Mouse (Mus musculus) layer of hippocampus, adult 18-20 months (tissue): ENCODE data around the gene Urad. TPM values are rescaled to one million over a fixed set of nuclear protein-coding genes. Genes with fewer than 3 reads are reported as not detected.

Experiments
- DNase-seq, 2 experiments: peaks; one replicate each; pipeline ENCODE4 v3.0.0; 2022; ENCODE audit warnings: low spot score in 2 of 2
- long read RNA-seq: library from polyadenylated mRNA; stranded (forward); transcript quantifications from one replicate; pipeline ENCODE4 v2.0.0, GENCODE M21; 2021
- total RNA-seq, 2 experiments: library from RNA; stranded (reverse); gene quantifications; 2 replicates each; pipeline ENCODE4 v1.2.3; 2021

Gene Urad
- not detected for total RNA-seq
- long read RNA-seq = 0 reads

DNA sequence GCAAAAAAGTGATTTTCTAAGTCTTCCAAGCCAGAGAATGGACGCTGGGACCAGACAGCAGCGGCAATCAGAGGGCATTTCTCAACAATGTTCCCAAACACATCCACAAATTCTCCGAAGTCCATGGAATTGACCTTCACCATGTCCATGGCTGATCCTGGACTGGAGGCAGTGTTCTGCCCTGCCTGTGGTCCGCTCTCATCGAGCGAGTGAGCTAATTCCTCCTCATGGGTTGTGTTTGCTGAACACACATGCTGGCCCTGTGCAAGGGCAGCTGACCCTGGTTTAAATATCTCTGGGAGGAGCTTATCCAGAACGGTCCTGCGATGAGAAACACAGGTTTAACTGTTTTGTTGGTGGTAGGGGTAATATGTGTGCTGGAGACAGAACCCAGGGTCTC lies at the start of gene Urad:
Gene Urad (minus strand): TSS at position 258 of the 400 bp plus-strand sequence.
- DNase-seq = no peak

- DNase-seq = no peak
Observed at GRCm38 (mm10) chr5:147370276-147370675, 48.0 kb upstream of the Urad start.

DNA sequence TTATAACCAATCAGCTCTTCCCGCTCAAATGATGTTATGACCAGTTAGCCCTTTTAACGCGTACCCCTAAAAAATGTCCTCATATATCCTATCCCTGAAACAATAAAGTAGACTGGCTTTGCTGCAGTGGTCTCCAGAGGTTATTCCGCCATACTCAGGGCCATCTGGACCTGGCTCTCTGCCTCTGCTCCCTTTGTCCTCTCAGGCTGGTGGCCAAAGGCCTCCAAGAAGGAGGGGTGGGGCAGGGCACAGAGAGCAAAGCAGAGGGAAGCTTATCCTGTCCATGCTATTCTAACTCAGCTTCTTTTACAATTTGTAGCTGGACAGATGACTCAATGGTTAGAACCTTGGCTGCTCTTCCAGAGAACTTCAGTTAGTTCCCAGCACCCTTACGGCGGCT lies 46.0 kb upstream of the Urad start:
- DNase-seq = no peak

DNA sequence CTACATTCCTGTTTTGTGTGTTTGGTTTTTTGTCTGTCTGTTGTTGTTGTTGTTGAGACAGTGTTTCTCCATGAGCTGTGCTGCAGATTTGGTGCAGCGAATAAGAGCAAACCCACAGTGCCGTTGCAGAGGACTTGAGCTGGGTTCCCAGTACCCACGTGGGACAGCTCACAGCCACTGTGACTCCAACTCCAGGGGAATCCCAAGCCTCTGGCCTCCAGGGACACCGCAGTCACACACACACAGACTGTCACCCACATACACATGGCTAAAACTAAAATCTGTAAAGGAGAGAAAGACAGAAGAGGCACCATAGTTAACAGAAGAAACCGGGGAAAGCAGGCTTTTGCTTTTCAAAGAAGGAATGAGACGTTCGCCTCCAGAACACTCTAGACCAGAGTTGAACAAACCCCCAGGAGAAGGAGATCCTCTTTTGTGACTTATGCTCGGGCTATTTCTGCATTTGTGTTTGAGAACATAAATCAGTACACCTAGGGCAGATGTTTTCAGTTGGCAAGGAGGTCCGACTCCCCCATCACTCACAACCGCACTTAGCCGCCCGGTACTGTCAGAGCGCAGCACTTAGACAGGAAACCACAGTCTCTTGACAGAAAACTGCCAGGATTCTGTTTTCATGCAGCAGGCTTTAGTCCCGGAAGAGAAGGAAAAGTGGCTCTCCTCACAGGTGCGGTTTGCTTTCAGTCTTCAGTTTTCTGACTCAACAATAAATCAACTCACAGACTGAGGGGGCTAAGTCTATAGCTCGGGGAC lies 43.9 kb upstream of the Urad start:
- DNase-seq = no peak

DNA sequence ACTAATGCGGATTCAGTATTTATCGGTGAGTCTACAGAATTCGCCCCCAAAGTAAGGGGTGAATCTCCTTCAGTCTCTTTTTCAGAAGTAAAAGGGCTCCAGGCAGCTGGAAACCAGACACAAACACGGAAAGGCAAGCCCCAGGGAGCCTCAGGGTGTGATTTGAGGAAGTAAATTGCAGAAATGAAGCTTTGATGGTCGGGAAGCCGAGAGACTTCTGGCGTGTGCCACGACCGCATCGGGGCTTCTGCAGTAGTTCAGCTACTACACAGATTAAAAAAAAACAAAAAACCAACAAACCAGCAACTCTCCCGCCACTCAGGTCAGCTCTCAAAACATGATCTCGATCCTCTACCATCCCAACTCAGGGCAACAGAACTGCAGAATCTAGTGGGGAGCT lies 40.8 kb upstream of the Urad start:
- DNase-seq = no peak

GRCm38 (mm10) chr5:147358481-147358880 lies 36.2 kb upstream of the Urad start:
- no peak for DNase-seq

GRCm38 (mm10) chr5:147357536-147357935 lies 35.3 kb upstream of the Urad start:
- DNase-seq = no peak

DNA sequence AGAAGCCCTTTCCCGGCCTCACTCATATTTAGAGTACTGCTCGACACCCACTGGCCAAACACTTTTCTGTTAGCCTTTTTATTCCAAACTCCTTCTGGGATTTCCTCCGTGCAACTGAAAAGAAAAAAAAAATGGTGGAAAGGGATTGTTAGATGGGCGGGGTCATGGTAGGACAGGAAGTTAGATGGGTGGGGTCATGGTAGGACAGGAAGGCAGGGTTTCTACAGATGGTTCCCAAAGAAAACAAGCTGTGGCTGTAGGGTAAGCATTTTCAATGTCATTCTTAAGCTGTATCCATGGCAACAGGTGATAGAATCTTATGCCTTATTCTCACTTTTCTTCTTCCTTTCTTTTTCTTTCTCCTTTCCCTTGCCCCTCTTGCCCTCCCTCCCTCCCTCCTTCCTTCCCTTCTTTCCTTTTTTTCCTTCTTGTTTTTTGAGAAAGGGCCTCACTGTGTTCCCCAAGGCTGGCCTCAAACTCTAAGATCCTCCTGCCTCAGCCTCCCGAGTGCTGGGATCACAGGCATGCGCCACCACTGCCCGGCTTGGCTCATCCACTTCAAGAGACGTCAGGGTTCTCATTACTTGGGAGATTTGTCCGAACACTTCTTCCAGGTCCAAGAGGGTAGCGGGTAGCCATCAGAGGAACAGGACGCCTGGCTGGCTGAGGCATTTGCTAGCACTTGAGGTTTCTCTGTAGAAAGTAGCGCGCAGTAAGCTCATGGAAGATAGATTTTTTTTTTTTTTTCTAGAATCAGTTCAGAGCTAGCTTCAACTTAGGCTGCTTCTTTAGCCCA lies 34.2 kb upstream of the Urad start:
- no peak for DNase-seq

- no peak for DNase-seq
Observed at GRCm38 (mm10) chr5:147355788-147356187, 33.5 kb upstream of the Urad start.

DNA sequence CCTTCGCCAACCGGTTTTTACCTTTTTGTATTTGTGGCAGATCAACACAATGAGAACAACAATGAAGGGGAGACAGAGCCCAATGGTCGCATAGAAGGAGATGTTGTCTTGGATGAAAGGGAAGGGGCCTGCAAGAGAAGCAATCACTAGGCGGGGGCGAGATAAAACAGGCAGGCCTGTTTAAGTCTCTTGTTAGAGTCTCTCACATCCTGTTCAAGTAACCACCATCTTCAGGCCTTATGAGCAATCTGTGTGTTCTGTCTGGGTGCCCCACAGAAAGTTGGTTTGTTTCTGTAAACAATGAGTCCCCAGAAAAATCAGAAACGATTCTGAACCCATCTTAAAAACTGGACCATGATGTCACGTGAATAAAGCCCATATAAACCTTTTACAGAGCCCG lies 32.7 kb upstream of the Urad start:
- DNase-seq = no peak

DNA sequence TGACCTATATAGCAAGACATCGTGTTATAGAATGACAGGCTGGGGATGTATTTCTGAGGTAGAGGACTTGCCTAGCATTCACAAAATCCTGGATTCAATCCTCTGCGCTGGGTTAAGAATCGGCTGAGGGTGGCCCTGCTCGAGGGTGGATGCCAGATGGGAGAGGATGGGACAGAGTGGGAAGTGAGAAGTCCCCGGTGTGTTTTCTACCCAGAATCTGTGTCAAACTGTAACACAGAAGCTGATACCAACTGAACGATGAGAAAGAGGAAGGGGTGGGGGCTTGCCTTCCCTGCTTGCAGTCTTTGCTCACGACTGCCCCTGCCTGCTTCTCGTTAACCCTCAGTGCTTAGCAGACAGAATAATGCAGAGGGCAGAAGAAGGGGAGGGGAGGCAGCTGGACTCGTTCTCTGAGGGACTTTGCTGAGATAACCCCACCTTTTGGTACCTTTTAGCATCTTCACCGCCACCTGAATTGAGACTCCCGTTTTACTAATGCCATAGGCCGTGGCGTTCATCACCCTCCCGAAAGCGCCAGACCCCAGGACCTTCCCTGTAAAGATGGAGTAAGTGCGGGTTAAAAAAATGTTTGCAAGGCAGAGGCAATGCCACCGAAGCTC lies 32.0 kb upstream of the Urad start:
- DNase-seq = peak; percentile 75 to 87

DNA sequence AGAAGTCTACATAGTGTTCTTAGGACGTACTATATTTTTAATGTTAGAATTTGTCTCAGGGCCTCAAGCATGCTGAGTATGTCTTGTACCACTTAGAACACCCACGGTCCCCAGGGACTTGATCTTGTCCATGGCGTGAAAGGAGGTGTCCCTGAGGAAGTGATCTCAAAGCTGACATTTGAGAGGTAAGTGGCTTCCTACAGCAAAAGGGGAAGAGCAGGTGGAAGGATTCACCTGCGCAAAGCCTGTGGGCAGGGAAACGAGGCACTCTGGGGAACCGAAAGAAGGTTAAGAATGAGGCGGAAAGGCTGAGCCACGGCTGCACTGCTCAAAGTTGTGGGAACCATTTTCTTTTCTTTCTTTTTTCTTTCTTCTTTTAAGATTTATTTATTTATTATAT lies 29.7 kb upstream of the Urad start:
- DNase-seq = no peak

DNA sequence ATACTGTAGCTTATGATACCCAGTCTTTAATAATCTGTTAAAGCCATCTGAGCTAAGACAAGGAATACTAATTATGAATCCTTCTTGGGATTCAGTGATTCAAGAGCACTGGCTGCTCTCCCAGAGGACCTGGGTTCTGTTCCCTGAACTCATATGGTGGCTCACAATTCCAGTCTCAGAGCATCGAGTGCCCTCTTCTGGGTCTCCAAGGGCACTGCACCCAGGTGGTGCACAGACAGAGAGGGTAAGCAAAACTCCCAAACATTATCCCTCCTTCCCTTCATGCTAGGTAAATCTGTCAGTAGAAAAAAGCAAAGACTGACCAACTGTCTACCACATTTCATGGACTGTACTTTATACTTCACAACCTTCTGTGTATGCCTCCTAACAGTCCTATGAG lies 23.7 kb upstream of the Urad start:
- no peak for DNase-seq

- no peak for DNase-seq
Observed at GRCm38 (mm10) chr5:147343904-147344303, 21.7 kb upstream of the Urad start.

GRCm38 (mm10) chr5:147342901-147343300 lies 20.7 kb upstream of the Urad start:
- no peak for DNase-seq

- no peak for DNase-seq
Observed at GRCm38 (mm10) chr5:147340741-147341414, 18.6 kb upstream of the Urad start.

- no peak for DNase-seq
Observed at GRCm38 (mm10) chr5:147339560-147339959, 17.3 kb upstream of the Urad start.

DNA sequence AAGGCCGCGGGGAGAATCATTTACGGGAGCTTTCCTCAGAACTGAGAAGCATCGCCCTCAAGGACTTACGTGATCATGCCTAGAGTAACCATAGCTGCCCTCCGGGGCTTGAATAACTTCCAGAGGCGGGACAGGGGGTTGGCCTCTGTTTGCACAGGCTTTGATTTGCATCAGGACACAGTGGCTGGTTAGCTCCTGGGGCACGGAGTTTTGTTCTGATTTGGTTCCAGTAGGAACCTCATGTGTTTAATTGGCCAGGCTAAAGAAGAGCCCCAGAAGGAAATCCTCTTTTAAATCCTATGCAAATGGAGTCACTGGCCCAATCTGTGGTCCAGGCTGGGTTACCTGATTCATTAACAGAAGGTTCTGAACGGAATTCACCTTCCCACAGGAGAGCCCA lies 16.7 kb upstream of the Urad start:
- no peak for DNase-seq

DNA sequence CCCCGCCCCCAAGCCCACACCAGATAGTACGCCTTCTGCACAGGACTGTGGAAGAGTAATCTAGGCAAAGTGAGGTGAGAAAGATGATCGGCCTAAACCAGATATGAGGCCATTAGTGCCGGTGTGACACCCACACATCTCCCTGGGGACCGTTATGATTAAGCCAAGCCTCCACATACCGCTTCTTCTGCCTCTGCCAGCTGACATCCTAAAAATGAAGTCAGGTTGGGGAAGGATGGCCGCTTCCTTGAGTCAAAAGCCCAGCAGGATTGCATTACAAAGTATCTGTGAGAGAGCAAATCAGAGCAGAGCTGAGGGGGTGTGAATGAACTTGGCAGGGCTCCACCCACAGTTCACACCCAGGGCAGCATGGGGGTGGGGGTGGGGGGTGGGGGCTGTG lies 10.5 kb upstream of the Urad start:
- DNase-seq = no peak

- DNase-seq = peak; percentile 16 to 66
Observed at GRCm38 (mm10) chr5:147331547-147331946, 9.3 kb upstream of the Urad start.

GRCm38 (mm10) chr5:147329946-147330345 lies 7.7 kb upstream of the Urad start:
- DNase-seq = no peak

DNA sequence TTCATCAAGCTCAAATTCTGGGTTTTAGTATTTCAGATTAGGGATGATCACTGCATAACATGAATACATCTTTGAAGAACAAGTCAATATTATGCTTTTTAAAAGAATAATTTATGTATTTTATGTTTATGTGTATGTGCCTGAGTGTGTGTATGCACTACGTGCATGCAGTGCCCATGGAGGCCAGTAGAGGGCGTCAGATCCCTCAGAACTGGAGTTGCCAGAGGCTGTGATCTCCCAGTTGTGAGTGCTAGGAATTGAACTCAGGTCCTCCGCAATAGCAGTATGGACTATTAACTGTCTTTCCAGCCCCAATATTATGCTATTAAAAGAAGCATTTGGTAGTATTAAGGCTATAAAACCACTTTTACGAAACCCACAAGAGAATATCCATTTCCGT lies 5.4 kb upstream of the Urad start:
- DNase-seq = no peak
